Mouse (Mus musculus) myocyte (in vitro differentiated cells): Measurements from ENCODE around the gene 1700022I11Rik. TPM values are rescaled to one million over a fixed set of nuclear protein-coding genes. Genes with fewer than 3 reads are reported as not detected.

Experiments used
- H3K27me3 ChIP-seq: one replicate; pipeline ENCODE4 v1.6.1; 2011; ENCODE audit not compliant: control insufficient read depth, insufficient read depth, insufficient read length
- H3K36me3 ChIP-seq: one replicate; pipeline ENCODE4 v1.6.1; 2011; ENCODE audit not compliant: control insufficient read depth, insufficient read depth
- H3K4me2 ChIP-seq: one replicate; pipeline ENCODE4 v1.6.1; 2011; ENCODE audit warnings: low read depth, control low read depth
- H3K4me3 ChIP-seq: one replicate; pipeline ENCODE4 v1.5.1; 2011; ENCODE audit warnings: mild to moderate bottlenecking, control low read depth, moderate library complexity
- H3K79me2 ChIP-seq: one replicate; pipeline ENCODE4 v1.6.1; 2011; ENCODE audit not compliant: control insufficient read depth, insufficient read depth
- H3ac ChIP-seq: one replicate; pipeline ENCODE4 v1.6.1; 2011; ENCODE audit not compliant: control insufficient read depth, insufficient read length
- CEBPB ChIP-seq: IDR thresholded peaks from 2 replicates; pipeline ENCODE4 v1.6.1; 2011; ENCODE audit warnings: mild to moderate bottlenecking, moderate library complexity; ENCODE audit not compliant: poor library complexity, insufficient read depth, severe bottlenecking
- E2F4 ChIP-seq: IDR thresholded peaks from one replicate; pipeline ENCODE4 v1.6.1; 2011; ENCODE audit warnings: mild to moderate bottlenecking, control low read depth, moderate library complexity; ENCODE audit not compliant: insufficient read depth
- MAX ChIP-seq: IDR thresholded peaks from one replicate; pipeline ENCODE4 v1.6.1; 2011; ENCODE audit warnings: low read depth, mild to moderate bottlenecking, control low read depth
- MYOD1 ChIP-seq, 3 experiments: IDR thresholded peaks; one replicate each; pipeline ENCODE4 v1.6.1; 2011; ENCODE audit warnings: control low read depth in 2 of 3, low read depth in 2 of 3, mild to moderate bottlenecking in 2 of 3, moderate library complexity in 1 of 3; ENCODE audit not compliant: insufficient read length in 2 of 3, control insufficient read depth in 1 of 3
- MYOG ChIP-seq, 3 experiments: IDR thresholded peaks; one replicate each; pipeline ENCODE4 v1.6.1; 2011; ENCODE audit warnings: control low read depth in 2 of 3, low read depth in 2 of 3, mild to moderate bottlenecking in 2 of 3; ENCODE audit not compliant: insufficient read length in 2 of 3, control insufficient read depth in 1 of 3, insufficient read depth in 1 of 3
- POLR2A ChIP-seq: IDR thresholded peaks from one replicate; pipeline ENCODE4 v1.6.1; 2011; ENCODE audit warnings: low read depth, mild to moderate bottlenecking, control low read depth, moderate library complexity; ENCODE audit not compliant: insufficient read length
- POLR2AphosphoS2 ChIP-seq: IDR thresholded peaks from one replicate; pipeline ENCODE4 v1.6.1; 2011; ENCODE audit warnings: low read depth, control low read depth; ENCODE audit not compliant: insufficient read length
- REST ChIP-seq: IDR thresholded peaks from one replicate; pipeline ENCODE4 v1.6.1; 2011; ENCODE audit warnings: mild to moderate bottlenecking, control low read depth, moderate library complexity; ENCODE audit not compliant: insufficient read depth, insufficient read length
- SRF ChIP-seq: IDR thresholded peaks from one replicate; pipeline ENCODE4 v1.6.1; 2011; ENCODE audit warnings: low read depth; ENCODE audit not compliant: control insufficient read depth, insufficient read length
- TCF12 ChIP-seq: IDR thresholded peaks from one replicate; pipeline ENCODE4 v1.6.1; 2011; ENCODE audit warnings: mild to moderate bottlenecking, control low read depth; ENCODE audit not compliant: poor library complexity, insufficient read depth, severe bottlenecking
- TCF3 ChIP-seq: IDR thresholded peaks from one replicate; pipeline ENCODE4 v1.6.1; 2011; ENCODE audit warnings: low read depth, control low read depth; ENCODE audit not compliant: insufficient read length
- USF1 ChIP-seq: IDR thresholded peaks from one replicate; pipeline ENCODE4 v1.6.1; 2011; ENCODE audit warnings: low read depth, mild to moderate bottlenecking, control low read depth, moderate library complexity
- polyA plus RNA-seq: library from polyadenylated mRNA; unstranded; fragments of >200 nt; fragmentation: generic; extraction: Trizol; gene quantifications from one replicate; pipeline ENCODE4 v1.2.1, GENCODE M21; 2012; ENCODE audit warnings: missing spikeins

The 1700022I11Rik gene
- polyA plus RNA-seq, 1 experiment = 0.76 TPM

GRCm38 (mm10) chr4:42955200-42955599 is 14.2 kb upstream of the 1700022I11Rik start:
- peak overlapping the region; percentile 42 for H3K4me3 ChIP-seq
- H3K79me2 ChIP-seq = peaks cover 7% of the 10 kb centered on the region
- peak overlapping the region; percentile 71 for H3K4me2 ChIP-seq
- no peaks in the 10 kb centered on the region for H3K36me3 ChIP-seq
- H3K27me3 ChIP-seq = no peaks in the 10 kb centered on the region
- H3ac ChIP-seq = no peak overlapping the region
- TF ChIP-seq REST (no peak), MYOG (IDR thresholded peaks at IDR 0.05; ENCODE audit: control insufficient read depth in 1 of 3, insufficient read depth in 1 of 3, insufficient read length in 2 of 3, low read depth in 2 of 3) (peak in 1 of 3 experiments; percentile 57), MAX (no peak), CEBPB (no peak), SRF (no peak), USF1 (no peak), MYOD1 (IDR thresholded peaks at IDR 0.05; ENCODE audit: control insufficient read depth in 1 of 3, insufficient read length in 2 of 3, low read depth in 2 of 3) (peak in 2 of 3 experiments; percentile 85 to 89), E2F4 (no peak), TCF12 (no peak), POLR2AphosphoS2 (no peak), POLR2A (no peak), TCF3 (no peak)

GRCm38 (mm10) chr4:42956581-42956980 is 12.8 kb upstream of the 1700022I11Rik start:
- H3K4me3 ChIP-seq = no peak overlapping the region

GRCm38 (mm10) chr4:42957306-42957705 is 12.1 kb upstream of the 1700022I11Rik start:
- no peak overlapping the region for H3ac ChIP-seq
- H3K4me2 ChIP-seq = peak overlapping the region; percentile 38
- no peaks in the 10 kb centered on the region for H3K79me2 ChIP-seq
- TF ChIP-seq E2F4 (no peak), CEBPB (no peak), POLR2A (no peak), USF1 (no peak), SRF (no peak), MYOD1 (IDR thresholded peaks at IDR 0.05; ENCODE audit: control insufficient read depth in 1 of 3, insufficient read length in 2 of 3, low read depth in 2 of 3) (no peak), MYOG (IDR thresholded peaks at IDR 0.05; ENCODE audit: control insufficient read depth in 1 of 3, insufficient read depth in 1 of 3, insufficient read length in 2 of 3, low read depth in 2 of 3) (no peak), MAX (no peak)
- H3K36me3 ChIP-seq = no peaks in the 10 kb centered on the region
- no peak overlapping the region for H3K4me3 ChIP-seq
- no peaks in the 10 kb centered on the region for H3K27me3 ChIP-seq

More at GRCm38 (mm10) chr4:42956581-42956980, 12.8 kb upstream of the 1700022I11Rik start:
- Histone ChIP-seq H3K79me2 (no peaks in the 10 kb centered on the region), H3K27me3 (no peaks in the 10 kb centered on the region), H3ac (no peak overlapping the region), H3K36me3 (no peaks in the 10 kb centered on the region), H3K4me2 (no peak overlapping the region)
- TF ChIP-seq MYOD1 (IDR thresholded peaks at IDR 0.05; ENCODE audit: control insufficient read depth in 1 of 3, insufficient read length in 2 of 3, low read depth in 2 of 3) (no peak), MYOG (IDR thresholded peaks at IDR 0.05; ENCODE audit: control insufficient read depth in 1 of 3, insufficient read depth in 1 of 3, insufficient read length in 2 of 3, low read depth in 2 of 3) (no peak), E2F4 (no peak), POLR2A (no peak), REST (no peak), CEBPB (no peak), USF1 (no peak), SRF (no peak), POLR2AphosphoS2 (no peak), TCF12 (no peak), TCF3 (no peak), MAX (no peak)

GRCm38 (mm10) chr4:42957979-42958378 is 11.4 kb upstream of the 1700022I11Rik start:
- no peak overlapping the region for H3K4me3 ChIP-seq

More at GRCm38 (mm10) chr4:42957979-42958378, 11.4 kb upstream of the 1700022I11Rik start:
- no peaks in the 10 kb centered on the region for H3K27me3 ChIP-seq
- H3K79me2 ChIP-seq = no peaks in the 10 kb centered on the region
- no peak overlapping the region for H3ac ChIP-seq
- H3K36me3 ChIP-seq = no peaks in the 10 kb centered on the region
- TF ChIP-seq TCF12 (peak; percentile 35), TCF3 (peak; percentile 17), POLR2AphosphoS2 (peak; percentile 34), REST (no peak), MYOG (IDR thresholded peaks at IDR 0.05; ENCODE audit: control insufficient read depth in 1 of 3, insufficient read depth in 1 of 3, insufficient read length in 2 of 3, low read depth in 2 of 3) (peak; percentile 70 to 93 (median 76)), POLR2A (no peak), MYOD1 (IDR thresholded peaks at IDR 0.05; ENCODE audit: control insufficient read depth in 1 of 3, insufficient read length in 2 of 3, low read depth in 2 of 3) (peak; percentile 26 to 84 (median 82)), SRF (no peak), E2F4 (no peak), CEBPB (no peak), USF1 (no peak), MAX (no peak)
- H3K4me2 ChIP-seq = no peak overlapping the region
